Mouse (Mus musculus): ENCODE measurements around the gene Kcnj1. TPM values are rescaled to one million over a fixed set of nuclear protein-coding genes. Genes with fewer than 3 reads are reported as not detected.

Gene Kcnj1
- polyA plus RNA-seq, 1 experiment from 2014 or later, result not detected

GRCm38 (mm10) chr9:32373656-32374055 is 1.4 kb downstream of the Kcnj1 start:
- H3K36me3 ChIP-seq (ENCODE audit: control insufficient read depth, insufficient read depth, low read length), result no peaks in the 10 kb centered on the region
- no peak overlapping the region for H3K27ac ChIP-seq (replicated peaks in 1 of 2; ENCODE audit: control insufficient read depth in 1 of 2, insufficient read depth in 1 of 2, low read depth in 2 of 2, low read length in 2 of 2)
- H3K4me1 ChIP-seq (ENCODE audit: control insufficient read depth in 2 of 2, insufficient read depth in 2 of 2, low read length in 2 of 2), result peaks cover 2% of the 10 kb centered on the region in 2 experiments; a peak in 1 of 4 replicates
- H3K4me3 ChIP-seq (ENCODE audit: control insufficient read depth in 1 of 2, insufficient read depth in 1 of 2, low read depth in 1 of 2, low read length in 2 of 2), result no peak overlapping the region
- H3K4me2 ChIP-seq (ENCODE audit: low read length), result no peak overlapping the region
- 90% methylated on average over 6 of the region's 6 CpGs for WGBS
- no peak for ATAC-seq (ENCODE audit: insufficient number of reproducible peaks, insufficient read depth, low FRiP score, low read depth)
- H3K9ac ChIP-seq (ENCODE audit: low read length), result no peak overlapping the region
- H3K9me3 ChIP-seq (ENCODE audit: control insufficient read depth, low read length), result no peaks in the 10 kb centered on the region
- no peaks in the 10 kb centered on the region; the same call in 1 of the 2 replicates for H3K27me3 ChIP-seq (ENCODE audit: control insufficient read depth, insufficient read depth, low read length)

- H3K4me3 ChIP-seq (ENCODE audit: control insufficient read depth in 1 of 2, insufficient read depth in 1 of 2, low read depth in 1 of 2, low read length in 2 of 2), result no peak overlapping the region
- peaks cover 2% of the 10 kb centered on the region in 2 experiments; a peak in 1 of 4 replicates for H3K4me1 ChIP-seq (ENCODE audit: control insufficient read depth in 2 of 2, insufficient read depth in 2 of 2, low read length in 2 of 2)
- ATAC-seq (ENCODE audit: insufficient number of reproducible peaks, insufficient read depth, low FRiP score, low read depth), result no peak
- H3K27ac ChIP-seq (replicated peaks in 1 of 2; ENCODE audit: control insufficient read depth in 1 of 2, insufficient read depth in 1 of 2, low read depth in 2 of 2, low read length in 2 of 2), result no peak overlapping the region; a peak in 1 of 4 replicates
- H3K9ac ChIP-seq (ENCODE audit: low read length), result no peak overlapping the region
- no peaks in the 10 kb centered on the region for H3K27me3 ChIP-seq (ENCODE audit: control insufficient read depth, insufficient read depth, low read length)
- H3K4me2 ChIP-seq (ENCODE audit: low read length), result no peak overlapping the region
- WGBS, result 53% methylated on average over 7 of the region's 7 CpGs
- no peaks in the 10 kb centered on the region for H3K36me3 ChIP-seq (ENCODE audit: control insufficient read depth, insufficient read depth, low read length)
- H3K9me3 ChIP-seq (ENCODE audit: control insufficient read depth, low read length), result no peaks in the 10 kb centered on the region
These were observed 3.7 kb downstream of the Kcnj1 start for GRCm38 (mm10) chr9:32376031-32376430.

GRCm38 (mm10) chr9:32376863-32377590 is 4.7 kb downstream of the Kcnj1 start:
- no peak overlapping the region for H3K9ac ChIP-seq (ENCODE audit: low read length)
- WGBS, result 70% methylated on average over 5 of the region's 5 CpGs
- H3K27ac ChIP-seq (replicated peaks in 1 of 2; ENCODE audit: control insufficient read depth in 1 of 2, insufficient read depth in 1 of 2, low read depth in 2 of 2, low read length in 2 of 2), result no peak overlapping the region
- ATAC-seq (ENCODE audit: insufficient number of reproducible peaks, insufficient read depth, low FRiP score, low read depth), result no peak
- H3K4me2 ChIP-seq (ENCODE audit: low read length), result no peak overlapping the region
- no peak overlapping the region for H3K4me3 ChIP-seq (ENCODE audit: control insufficient read depth in 1 of 2, insufficient read depth in 1 of 2, low read depth in 1 of 2, low read length in 2 of 2)
- H3K27me3 ChIP-seq (ENCODE audit: control insufficient read depth, insufficient read depth, low read length), result no peaks in the 10 kb centered on the region
- H3K9me3 ChIP-seq (ENCODE audit: control insufficient read depth, low read length), result no peaks in the 10 kb centered on the region
- H3K36me3 ChIP-seq (ENCODE audit: control insufficient read depth, insufficient read depth, low read length), result no peaks in the 10 kb centered on the region
- H3K4me1 ChIP-seq (ENCODE audit: control insufficient read depth in 2 of 2, insufficient read depth in 2 of 2, low read length in 2 of 2), result peaks cover 2% of the 10 kb centered on the region in 2 experiments; a peak in 1 of 4 replicates

- Histone ChIP-seq H3K9me3 (ENCODE audit: control insufficient read depth, low read length) (no peaks in the 10 kb centered on the region), H3K4me1 (ENCODE audit: control insufficient read depth in 2 of 2, insufficient read depth in 2 of 2, low read length in 2 of 2) (no peaks in the 10 kb centered on the region), H3K4me2 (ENCODE audit: low read length) (no peak overlapping the region), H3K27me3 (ENCODE audit: control insufficient read depth, insufficient read depth, low read length) (no peaks in the 10 kb centered on the region), H3K4me3 (ENCODE audit: control insufficient read depth in 1 of 2, insufficient read depth in 1 of 2, low read depth in 1 of 2, low read length in 2 of 2) (no peak overlapping the region), H3K36me3 (ENCODE audit: control insufficient read depth, insufficient read depth, low read length) (no peaks in the 10 kb centered on the region), H3K9ac (ENCODE audit: low read length) (no peak overlapping the region), H3K27ac (replicated peaks in 1 of 2; ENCODE audit: control insufficient read depth in 1 of 2, insufficient read depth in 1 of 2, low read depth in 2 of 2, low read length in 2 of 2) (no peak overlapping the region)
- ATAC-seq (ENCODE audit: insufficient number of reproducible peaks, insufficient read depth, low FRiP score, low read depth), result no peak
- WGBS, result 71% methylated on average over 4 of the region's 4 CpGs
These were observed 12.6 kb downstream of the Kcnj1 start for GRCm38 (mm10) chr9:32384906-32385305.

GRCm38 (mm10) chr9:32388120-32388519 is 15.8 kb downstream of the Kcnj1 start:
- no peaks in the 10 kb centered on the region for H3K9me3 ChIP-seq (ENCODE audit: control insufficient read depth, low read length)
- 94% methylated on average over 1 of the region's 1 CpGs for WGBS
- no peak overlapping the region for H3K4me3 ChIP-seq (ENCODE audit: control insufficient read depth in 1 of 2, insufficient read depth in 1 of 2, low read depth in 1 of 2, low read length in 2 of 2)
- no peaks in the 10 kb centered on the region for H3K27me3 ChIP-seq (ENCODE audit: control insufficient read depth, insufficient read depth, low read length)
- H3K9ac ChIP-seq (ENCODE audit: low read length), result no peak overlapping the region
- H3K4me1 ChIP-seq (ENCODE audit: control insufficient read depth in 2 of 2, insufficient read depth in 2 of 2, low read length in 2 of 2), result no peaks in the 10 kb centered on the region
- no peak overlapping the region for H3K27ac ChIP-seq (replicated peaks in 1 of 2; ENCODE audit: control insufficient read depth in 1 of 2, insufficient read depth in 1 of 2, low read depth in 2 of 2, low read length in 2 of 2)
- H3K36me3 ChIP-seq (ENCODE audit: control insufficient read depth, insufficient read depth, low read length), result no peaks in the 10 kb centered on the region
- no peak for ATAC-seq (ENCODE audit: insufficient number of reproducible peaks, insufficient read depth, low FRiP score, low read depth)
- H3K4me2 ChIP-seq (ENCODE audit: low read length), result no peak overlapping the region

GRCm38 (mm10) chr9:32391092-32391491 is 18.8 kb downstream of the Kcnj1 start:
- 76% methylated on average over 5 of the region's 5 CpGs for WGBS
- H3K4me1 ChIP-seq (ENCODE audit: control insufficient read depth in 2 of 2, insufficient read depth in 2 of 2, low read length in 2 of 2), result no peaks in the 10 kb centered on the region; a peak in 1 of 4 replicates
- no peak overlapping the region for H3K4me3 ChIP-seq (ENCODE audit: control insufficient read depth in 1 of 2, insufficient read depth in 1 of 2, low read depth in 1 of 2, low read length in 2 of 2)
- no peak overlapping the region for H3K4me2 ChIP-seq (ENCODE audit: low read length)
- H3K9me3 ChIP-seq (ENCODE audit: control insufficient read depth, low read length), result no peaks in the 10 kb centered on the region
- ATAC-seq (ENCODE audit: insufficient number of reproducible peaks, insufficient read depth, low FRiP score, low read depth), result no peak
- no peaks in the 10 kb centered on the region for H3K36me3 ChIP-seq (ENCODE audit: control insufficient read depth, insufficient read depth, low read length)
- H3K27me3 ChIP-seq (ENCODE audit: control insufficient read depth, insufficient read depth, low read length), result no peaks in the 10 kb centered on the region
- no peak overlapping the region for H3K9ac ChIP-seq (ENCODE audit: low read length)
- H3K27ac ChIP-seq (replicated peaks in 1 of 2; ENCODE audit: control insufficient read depth in 1 of 2, insufficient read depth in 1 of 2, low read depth in 2 of 2, low read length in 2 of 2), result no peak overlapping the region

- Histone ChIP-seq H3K9me3 (ENCODE audit: control insufficient read depth, low read length) (no peaks in the 10 kb centered on the region), H3K4me1 (ENCODE audit: control insufficient read depth in 2 of 2, insufficient read depth in 2 of 2, low read length in 2 of 2) (no peaks in the 10 kb centered on the region; a peak in 1 of 4 replicates), H3K27me3 (ENCODE audit: control insufficient read depth, insufficient read depth, low read length) (no peaks in the 10 kb centered on the region), H3K36me3 (ENCODE audit: control insufficient read depth, insufficient read depth, low read length) (no peaks in the 10 kb centered on the region), H3K4me3 (ENCODE audit: control insufficient read depth in 1 of 2, insufficient read depth in 1 of 2, low read depth in 1 of 2, low read length in 2 of 2) (no peak overlapping the region), H3K9ac (ENCODE audit: low read length) (no peak overlapping the region), H3K4me2 (ENCODE audit: low read length) (no peak overlapping the region), H3K27ac (replicated peaks in 1 of 2; ENCODE audit: control insufficient read depth in 1 of 2, insufficient read depth in 1 of 2, low read depth in 2 of 2, low read length in 2 of 2) (no peak overlapping the region)
- WGBS, result 68% methylated on average over 9 of the region's 9 CpGs
- ATAC-seq (ENCODE audit: insufficient number of reproducible peaks, insufficient read depth, low FRiP score, low read depth), result no peak
These were observed 19.4 kb downstream of the Kcnj1 start for GRCm38 (mm10) chr9:32391701-32392100.

- Histone ChIP-seq H3K4me3 (ENCODE audit: control insufficient read depth in 1 of 2, insufficient read depth in 1 of 2, low read depth in 1 of 2, low read length in 2 of 2) (no peak overlapping the region), H3K27ac (replicated peaks in 1 of 2; ENCODE audit: control insufficient read depth in 1 of 2, insufficient read depth in 1 of 2, low read depth in 2 of 2, low read length in 2 of 2) (no peak overlapping the region), H3K9me3 (ENCODE audit: control insufficient read depth, low read length) (no peaks in the 10 kb centered on the region), H3K36me3 (ENCODE audit: control insufficient read depth, insufficient read depth, low read length) (no peaks in the 10 kb centered on the region), H3K9ac (ENCODE audit: low read length) (no peak overlapping the region), H3K4me1 (ENCODE audit: control insufficient read depth in 2 of 2, insufficient read depth in 2 of 2, low read length in 2 of 2) (no peaks in the 10 kb centered on the region; a peak in 1 of 4 replicates), H3K4me2 (ENCODE audit: low read length) (no peak overlapping the region), H3K27me3 (ENCODE audit: control insufficient read depth, insufficient read depth, low read length) (no peaks in the 10 kb centered on the region)
- no peak for ATAC-seq (ENCODE audit: insufficient number of reproducible peaks, insufficient read depth, low FRiP score, low read depth)
- WGBS, result 81% methylated on average over 6 of the region's 6 CpGs
These were observed 20.4 kb downstream of the Kcnj1 start for GRCm38 (mm10) chr9:32392716-32393115.

All from heart, embryonic 14.5 days (tissue).